Mouse (Mus musculus): ENCODE data around the gene Lix1l.

DNA sequence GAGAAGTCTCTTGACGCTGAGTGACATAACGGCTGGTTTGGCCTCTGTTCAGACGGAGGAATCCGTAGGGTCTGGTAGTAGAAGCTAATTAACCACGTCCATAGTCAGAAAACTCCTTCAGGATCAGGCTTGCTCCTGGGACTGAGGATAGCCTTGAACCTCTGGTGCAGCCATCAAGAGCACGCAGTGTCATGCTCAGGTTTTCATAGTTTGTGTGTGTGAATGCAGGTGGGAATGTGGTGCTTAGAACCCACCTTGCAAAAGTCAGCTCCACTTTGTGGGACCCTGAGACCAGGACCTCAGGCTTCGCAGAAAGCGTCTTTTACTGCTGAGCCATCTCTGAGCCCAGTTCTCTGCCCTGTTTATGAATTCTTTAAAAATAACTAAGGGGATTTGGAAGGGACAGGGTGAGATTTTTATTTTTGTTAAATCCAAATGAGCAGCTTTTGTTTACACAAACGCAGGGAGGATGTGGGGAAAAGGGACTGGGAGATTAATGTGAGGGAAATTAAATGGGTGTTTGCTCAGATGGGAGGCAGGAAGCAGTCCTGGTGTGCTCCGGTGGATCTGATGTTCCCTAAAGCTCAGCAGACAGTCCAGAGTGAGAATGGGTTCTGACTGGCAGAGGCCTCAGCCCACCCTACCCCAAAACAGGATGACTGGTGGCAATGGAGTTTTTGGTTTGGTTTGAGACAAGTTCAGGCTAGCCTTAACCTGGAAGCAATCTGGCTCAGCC is 38.8 kb upstream of the Lix1l start:
- TF ChIP-seq CTCF (IDR thresholded peaks at IDR 0.05; ENCODE audit: borderline replicate concordance, control insufficient read depth, extremely low read depth, insufficient read depth, low read length, poor library complexity) (no peak), POLR2A (IDR thresholded peaks at IDR 0.05; ENCODE audit: control insufficient read depth, extremely low read depth, insufficient read depth, low read length, poor library complexity) (no peak)
